Mouse (Mus musculus): ENCODE results near the gene Pigv.

GRCm38 (mm10) chr4:133624830-133625229 is 47.6 kb downstream of the Pigv start:
- TF ChIP-seq E2F4 (IDR thresholded peaks at IDR 0.05; ENCODE audit: insufficient read depth) = no peak
- TF ChIP-seq MYOG (IDR thresholded peaks at IDR 0.05; ENCODE audit: control insufficient read depth in 1 of 3, insufficient read depth in 1 of 3, insufficient read length in 2 of 3, low read depth in 2 of 3) = no peak
- TF ChIP-seq POLR2A (IDR thresholded peaks at IDR 0.05; ENCODE audit: insufficient read length, low read depth) = no peak
- no peak for TF ChIP-seq MAX (IDR thresholded peaks at IDR 0.05; ENCODE audit: low read depth)
- TF ChIP-seq CEBPB (IDR thresholded peaks at IDR 0.05; ENCODE audit: insufficient read depth, poor library complexity, severe bottlenecking) = no peak
